Mouse (Mus musculus): ENCODE results near the gene Ifi27l2b. TPM values are rescaled to one million over a fixed set of nuclear protein-coding genes. Genes with fewer than 3 reads are reported as not detected.
"Not testable (repeated sequence)": the region's sequence is repeated elsewhere in the genome, so short reads cannot be mapped to it uniquely, and the experiment has no call there.

The Ifi27l2b gene
- polyA plus RNA-seq, 1 experiment from 2014 or later, result not detected

DNA sequence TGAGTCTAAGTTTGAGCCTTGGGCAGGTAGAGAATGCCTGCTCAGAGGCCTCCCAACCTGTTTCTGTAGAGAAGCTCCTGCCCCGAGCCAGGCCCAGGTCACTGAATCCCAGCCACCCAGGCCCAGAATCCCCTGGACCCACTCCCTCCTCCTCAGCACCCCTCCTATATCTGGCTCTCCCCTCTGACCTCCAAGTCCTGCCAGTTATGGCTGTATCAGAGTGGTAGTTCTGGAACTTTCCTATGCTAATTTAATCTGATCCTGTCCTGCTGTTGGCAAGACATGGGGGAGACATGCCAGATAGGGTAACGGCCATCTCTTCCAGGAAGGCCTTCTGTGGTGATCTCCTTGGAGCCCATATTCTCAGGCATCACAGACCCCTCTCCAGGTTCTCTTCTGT is 25.8 kb upstream of the Ifi27l2b start:
- Histone ChIP-seq H3K4me3 (replicated peaks) (no peak overlapping the region), H3K9ac (no peak overlapping the region), H3K4me1 (no peaks in the 10 kb centered on the region), H3K27me3 (no peaks in the 10 kb centered on the region), H3K4me2 (no peak overlapping the region), H3K9me3 (replicated peaks) (no peaks in the 10 kb centered on the region), H3K36me3 (no peaks in the 10 kb centered on the region), H3K27ac (no peak overlapping the region)
- no peak for ATAC-seq (replicated peaks; ENCODE audit: low FRiP score)
- WGBS, result 82% methylated on average over 2 of the region's 2 CpGs

DNA sequence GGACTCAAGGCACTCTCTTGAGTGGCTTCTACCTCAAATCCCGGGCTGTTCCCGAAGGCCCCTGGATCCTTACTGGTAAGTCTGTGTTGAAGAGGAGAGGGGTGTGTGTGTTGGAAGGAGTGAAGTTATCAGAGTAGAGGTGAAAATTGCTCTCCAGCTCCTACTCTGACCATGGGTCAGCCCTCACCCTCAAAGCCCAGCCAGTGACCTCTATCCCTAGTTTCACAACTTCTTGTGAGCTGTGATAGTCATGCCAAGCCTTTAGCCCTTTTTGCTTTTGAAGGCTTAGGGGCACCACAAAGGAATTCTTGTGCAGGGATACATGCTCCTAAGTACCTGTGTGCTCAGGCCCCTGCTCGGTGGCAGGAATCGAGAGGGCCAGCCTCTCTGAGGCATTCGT is 24.6 kb upstream of the Ifi27l2b start:
- H3K9me3 ChIP-seq (replicated peaks), result no peaks in the 10 kb centered on the region
- no peak for ATAC-seq (replicated peaks; ENCODE audit: low FRiP score)
- no peak overlapping the region for H3K4me2 ChIP-seq
- no peak overlapping the region for H3K4me3 ChIP-seq (replicated peaks)
- no peak overlapping the region for H3K27ac ChIP-seq
- H3K4me1 ChIP-seq, result no peaks in the 10 kb centered on the region
- H3K36me3 ChIP-seq, result no peaks in the 10 kb centered on the region
- no peak overlapping the region for H3K9ac ChIP-seq
- H3K27me3 ChIP-seq, result no peaks in the 10 kb centered on the region
- 75% methylated on average over 5 of the region's 5 CpGs for WGBS

GRCm38 (mm10) chr12:103477461-103478015 is 20.5 kb upstream of the Ifi27l2b start:
- Histone ChIP-seq H3K36me3 (no peaks in the 10 kb centered on the region), H3K27me3 (no peaks in the 10 kb centered on the region), H3K9me3 (replicated peaks) (no peaks in the 10 kb centered on the region), H3K4me2 (no peak overlapping the region), H3K27ac (no peak overlapping the region), H3K4me1 (no peaks in the 10 kb centered on the region), H3K4me3 (replicated peaks) (no peak overlapping the region), H3K9ac (no peak overlapping the region)
- 72% methylated on average over 7 of the region's 7 CpGs for WGBS
- no peak for ATAC-seq (replicated peaks; ENCODE audit: low FRiP score)

DNA sequence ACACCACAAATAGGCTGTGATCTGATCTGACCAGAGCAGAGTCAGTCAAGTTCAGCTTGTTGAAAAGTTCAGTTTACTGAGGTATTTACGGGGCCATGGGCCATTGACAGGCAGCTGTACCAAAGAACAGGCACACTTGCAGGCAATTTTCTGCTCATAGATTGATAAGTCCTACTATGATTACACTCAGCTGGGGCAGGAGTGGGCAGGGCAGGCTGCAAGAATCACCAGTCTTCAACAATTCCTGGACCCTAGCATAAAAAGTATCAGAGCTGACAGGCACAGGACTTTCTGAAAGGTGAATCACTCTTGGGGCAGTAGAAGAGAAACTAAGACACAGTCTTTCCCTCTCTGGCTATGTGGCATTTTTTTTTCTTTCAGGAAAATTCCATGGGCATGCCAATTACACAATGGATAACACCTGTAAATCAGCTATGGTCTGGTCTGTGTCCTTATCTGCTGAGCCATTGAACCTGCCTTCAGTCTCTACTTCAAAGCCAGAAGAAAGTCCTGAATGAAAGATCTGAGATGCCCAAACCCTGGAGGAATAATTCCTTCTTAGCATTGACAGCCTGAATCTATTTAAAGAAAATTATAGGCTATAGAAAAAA is 19.9 kb upstream of the Ifi27l2b start:
- Histone ChIP-seq H3K4me3 (replicated peaks) (no peak overlapping the region), H3K9me3 (replicated peaks) (no peaks in the 10 kb centered on the region), H3K27ac (no peak overlapping the region), H3K4me1 (no peaks in the 10 kb centered on the region), H3K36me3 (no peaks in the 10 kb centered on the region), H3K4me2 (no peak overlapping the region), H3K27me3 (no peaks in the 10 kb centered on the region), H3K9ac (no peak overlapping the region)
- 82% methylated on average over 1 of the region's 1 CpGs for WGBS
- no peak for ATAC-seq (replicated peaks; ENCODE audit: low FRiP score)

- no peak overlapping the region for H3K4me3 ChIP-seq (replicated peaks)
- H3K36me3 ChIP-seq, result no peaks in the 10 kb centered on the region
- ATAC-seq (replicated peaks; ENCODE audit: low FRiP score), result no peak
- H3K4me2 ChIP-seq, result no peak overlapping the region
- no peaks in the 10 kb centered on the region for H3K4me1 ChIP-seq
- H3K27ac ChIP-seq, result no peak overlapping the region
- no peaks in the 10 kb centered on the region for H3K27me3 ChIP-seq
- WGBS, result 51% methylated on average over 2 of the region's 2 CpGs
- no peak overlapping the region for H3K9ac ChIP-seq
- no peaks in the 10 kb centered on the region for H3K9me3 ChIP-seq (replicated peaks)
These were observed 17.5 kb upstream of the Ifi27l2b start for GRCm38 (mm10) chr12:103474481-103474880.

DNA sequence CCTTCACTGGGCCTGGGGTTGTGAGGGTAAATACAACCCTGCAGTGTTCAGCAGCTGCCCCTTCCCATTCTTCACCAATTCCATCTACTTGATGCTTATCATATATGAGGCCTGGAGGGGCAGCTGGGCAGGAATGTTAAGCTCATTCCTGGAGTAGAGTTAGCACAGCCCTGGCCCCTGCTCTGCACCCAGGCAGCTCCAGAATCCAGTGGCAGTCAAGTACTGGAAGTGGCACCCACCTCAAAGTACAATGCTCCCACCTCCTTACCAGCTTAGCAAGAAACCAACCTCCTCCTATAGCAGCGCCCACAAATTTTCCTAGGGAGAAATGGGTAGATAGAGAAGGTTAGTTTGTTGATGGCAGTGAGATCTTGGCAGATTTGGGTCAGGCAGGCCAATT is 296 bp downstream of the Ifi27l2b start:
- ATAC-seq (replicated peaks; ENCODE audit: low FRiP score), result not testable (repeated sequence)
- no CpG with 5 or more reads among the region's 1 CpGs for WGBS

GRCm38 (mm10) chr12:103453361-103453760 is 3.7 kb downstream of the Ifi27l2b start:
- no peaks in the 10 kb centered on the region for H3K27me3 ChIP-seq
- no peaks in the 10 kb centered on the region for H3K4me1 ChIP-seq
- ATAC-seq (replicated peaks; ENCODE audit: low FRiP score), result no peak
- no peak overlapping the region for H3K27ac ChIP-seq
- H3K4me2 ChIP-seq, result no peak overlapping the region
- H3K9me3 ChIP-seq (replicated peaks), result no peaks in the 10 kb centered on the region
- H3K36me3 ChIP-seq, result no peaks in the 10 kb centered on the region
- H3K4me3 ChIP-seq (replicated peaks), result no peak overlapping the region
- H3K9ac ChIP-seq, result no peak overlapping the region

More for the DNA sequence above, 296 bp downstream of the Ifi27l2b start:
- H3K27ac ChIP-seq; H3K27me3 ChIP-seq; H3K4me2 ChIP-seq; H3K9ac ChIP-seq; H3K36me3 ChIP-seq; H3K4me3 ChIP-seq (replicated peaks); H3K4me1 ChIP-seq; H3K9me3 ChIP-seq (replicated peaks): not testable (repeated sequence)

- Histone ChIP-seq H3K27ac (no peak overlapping the region), H3K4me3 (replicated peaks) (no peak overlapping the region), H3K4me2 (no peak overlapping the region), H3K4me1 (no peaks in the 10 kb centered on the region), H3K9me3 (replicated peaks) (no peaks in the 10 kb centered on the region), H3K27me3 (0 out of 2 replicates have a peak, but pooled peaks cover 2% of the 10 kb centered on the region), H3K36me3 (no peaks in the 10 kb centered on the region), H3K9ac (no peak overlapping the region)
- WGBS, result 85% methylated on average over 3 of the region's 3 CpGs
- ATAC-seq (replicated peaks; ENCODE audit: low FRiP score), result no peak
These were observed 12.0 kb downstream of the Ifi27l2b start for GRCm38 (mm10) chr12:103445060-103445459.

DNA sequence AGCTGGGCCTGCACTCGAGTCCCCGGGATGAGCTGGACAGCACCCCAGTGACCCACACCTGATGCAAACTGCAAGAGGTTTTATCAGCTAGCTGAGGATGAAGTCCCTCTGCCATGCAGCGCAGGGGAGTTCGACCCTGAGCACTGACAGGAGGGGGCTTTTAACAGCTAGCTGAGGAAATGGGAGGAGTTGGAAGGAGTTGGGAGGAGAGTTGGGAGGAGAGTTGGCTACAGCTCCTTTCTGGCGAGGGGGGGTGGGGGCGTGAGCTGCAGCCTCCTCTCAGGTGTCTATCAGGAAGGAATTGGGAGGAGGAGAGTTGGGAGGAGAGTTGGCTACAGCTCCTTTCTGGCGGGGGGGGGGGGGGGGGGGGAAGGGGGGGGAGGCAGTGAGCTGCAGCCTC is 12.8 kb downstream of the Ifi27l2b start:
- H3K36me3 ChIP-seq; ATAC-seq (replicated peaks; ENCODE audit: low FRiP score); H3K4me1 ChIP-seq; H3K4me3 ChIP-seq (replicated peaks); H3K9me3 ChIP-seq (replicated peaks); H3K9ac ChIP-seq; H3K27ac ChIP-seq; H3K27me3 ChIP-seq; H3K4me2 ChIP-seq: not testable (repeated sequence)
- WGBS, result 29% methylated on average over 6 of the region's 7 CpGs

- H3K4me3 ChIP-seq (replicated peaks), result no peak within 1 kb of the TSS
- no peak within 1 kb of the TSS for H3K27ac ChIP-seq
- 0 out of 2 replicates have a peak, but pooled peaks cover 2% of the 10 kb centered on the region for H3K27me3 ChIP-seq
- no peaks in the 10 kb centered on the region for H3K9me3 ChIP-seq (replicated peaks)
- 51% methylated on average over 3 of the region's 3 CpGs for WGBS
- no peak within 1 kb of the TSS for H3K9ac ChIP-seq
- no peak within 1 kb of the TSS for H3K4me2 ChIP-seq
- H3K36me3 ChIP-seq, result no peaks in the 10 kb centered on the region
- H3K4me1 ChIP-seq, result no peaks in the 10 kb centered on the region
- ATAC-seq (replicated peaks; ENCODE audit: low FRiP score), result no peak
These were observed 13.5 kb downstream of the Ifi27l2b start, which contains the start of gene Ifi27l2a for GRCm38 (mm10) chr12:103443524-103443923. Ifi27l2a (minus strand) TSS chr12:103443680.

- H3K27me3 ChIP-seq, result no peaks in the 10 kb centered on the region
- WGBS, result 89% methylated on average over 1 of the region's 1 CpGs
- H3K9me3 ChIP-seq (replicated peaks), result no peaks in the 10 kb centered on the region
- no peak overlapping the region for H3K4me2 ChIP-seq
- no peak overlapping the region for H3K27ac ChIP-seq
- no peaks in the 10 kb centered on the region for H3K4me1 ChIP-seq
- H3K9ac ChIP-seq, result no peak overlapping the region
- H3K36me3 ChIP-seq, result no peaks in the 10 kb centered on the region
- no peak overlapping the region for H3K4me3 ChIP-seq (replicated peaks)
- ATAC-seq (replicated peaks; ENCODE audit: low FRiP score), result no peak
These were observed 19.4 kb downstream of the Ifi27l2b start for GRCm38 (mm10) chr12:103437601-103438000.

DNA sequence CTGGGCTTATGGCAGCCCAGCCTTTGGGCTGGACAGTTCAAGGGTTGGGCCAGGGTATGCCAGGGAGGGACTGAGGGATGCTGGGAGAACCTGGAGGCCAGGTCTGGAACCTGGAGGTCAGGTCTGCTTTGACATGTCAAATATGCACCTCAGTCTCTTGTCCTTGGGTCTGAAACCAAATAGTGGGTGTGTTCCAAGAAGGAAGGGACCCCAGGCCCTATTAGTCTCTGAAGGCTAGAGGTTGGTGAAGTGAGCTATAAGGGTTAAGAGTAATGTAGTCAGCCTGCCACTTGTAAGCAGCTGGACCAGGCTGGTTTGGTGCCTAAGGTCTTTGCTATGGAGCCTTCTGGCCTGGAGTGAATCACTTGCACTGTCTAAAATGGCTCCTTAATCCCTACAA is 22.2 kb downstream of the Ifi27l2b start:
- H3K27ac ChIP-seq, result no peak overlapping the region
- no peaks in the 10 kb centered on the region for H3K4me1 ChIP-seq
- H3K9me3 ChIP-seq (replicated peaks), result no peaks in the 10 kb centered on the region
- no peak overlapping the region for H3K4me3 ChIP-seq (replicated peaks)
- peak overlapping the region; percentile 32 for H3K4me2 ChIP-seq
- no peaks in the 10 kb centered on the region for H3K36me3 ChIP-seq
- no peak overlapping the region for H3K9ac ChIP-seq
- no peaks in the 10 kb centered on the region for H3K27me3 ChIP-seq
- ATAC-seq (replicated peaks; ENCODE audit: low FRiP score), result no peak

Data from kidney, embryonic 15.5 days (tissue).